Mouse (Mus musculus) limb, embryonic 14.5 days (tissue): ENCODE measurements around the gene Olfr800. TPM values are rescaled to one million over a fixed set of nuclear protein-coding genes. Genes with fewer than 3 reads are reported as not detected.

Experiments used
- ATAC-seq: fragments of 200-750 bp; cut with Nextera tagmentation; 2 replicates; pipeline ENCODE4 v1.8.0; 2017; ENCODE audit warnings: low read depth, moderate number of reproducible peaks, moderate TSS enrichment; ENCODE audit not compliant: low FRiP score
- DNase-seq: peaks from one replicate; pipeline ENCODE4 v3.0.0-alpha.2; 2015; ENCODE audit warnings: low spot score
- H3K27ac ChIP-seq: fragments of 300-500 bp; sonication (generic); replicated peaks from 2 replicates; pipeline ENCODE4 v1.5.1; 2014; ENCODE audit warnings: low read depth, mild to moderate bottlenecking, low read length, moderate library complexity, mixed read lengths
- H3K27me3 ChIP-seq: fragments of 300-500 bp; sonication (generic); 2 replicates; pipeline ENCODE4 v1.6.1; 2014; ENCODE audit warnings: low read length, mixed read lengths; ENCODE audit not compliant: control insufficient read depth, insufficient read depth
- H3K36me3 ChIP-seq: fragments of 300-500 bp; sonication (generic); 2 replicates; pipeline ENCODE4 v1.6.1; 2014; ENCODE audit warnings: mild to moderate bottlenecking, low read length, moderate library complexity, mixed read lengths; ENCODE audit not compliant: control insufficient read depth, insufficient read depth
- H3K4me1 ChIP-seq: fragments of 300-500 bp; sonication (generic); 2 replicates; pipeline ENCODE4 v1.6.1; 2014; ENCODE audit warnings: antibody characterized with exemption, low read length, mixed read lengths; ENCODE audit not compliant: control insufficient read depth, insufficient read depth
- H3K4me2 ChIP-seq: fragments of 300-500 bp; sonication (generic); replicated peaks from 2 replicates; pipeline ENCODE4 v1.6.1; 2014; ENCODE audit warnings: low read depth, mild to moderate bottlenecking, low read length, moderate library complexity; ENCODE audit not compliant: severe bottlenecking
- H3K4me3 ChIP-seq: fragments of 300-500 bp; sonication (generic); replicated peaks from 2 replicates; pipeline ENCODE4 v1.5.1; 2014; ENCODE audit warnings: low read length
- H3K9ac ChIP-seq: fragments of 300-500 bp; sonication (generic); 2 replicates; pipeline ENCODE4 v1.6.1; 2014; ENCODE audit warnings: mild to moderate bottlenecking, low read depth, low read length, moderate library complexity; ENCODE audit not compliant: severe bottlenecking
- H3K9me3 ChIP-seq: fragments of 300-500 bp; sonication (generic); 2 replicates; pipeline ENCODE4 v1.6.1; 2016; ENCODE audit warnings: low read length; ENCODE audit not compliant: control insufficient read depth
- POLR2A ChIP-seq: fragments of 200-500 bp; IDR thresholded peaks from 2 replicates; pipeline ENCODE4 v1.8.0; 2012; ENCODE audit warnings: inconsistent platforms, mild to moderate bottlenecking, moderate library complexity, borderline replicate concordance; ENCODE audit not compliant: insufficient read depth, insufficient read length; ENCODE audit errors: extremely low read depth
- WGBS: fragments of 180-500 bp; shearing (Covaris S2); extraction: QIAGEN DNeasy Blood & Tissue Kit; methylation state at CpG from one replicate; pipeline ENCODE4 v1.1.7; 2014; 5-methylcytosine and 5-hydroxymethylcytosine counted together
- polyA plus RNA-seq, 2 experiments: library from polyadenylated mRNA; depleted of rRNA in 1 of 2; stranded (reverse) in 1 of 2; unstranded in 1 of 2; fragments of >200 nt; fragmentation: Nextera tagmentation in 1 of 2; extraction: Ambion mirVana in 1 of 2; gene quantifications; 2 replicates each; pipeline versions ENCODE4 v1.2.1 to v1.2.3; 2012 to 2014

Gene Olfr800
- polyA plus RNA-seq (2012; rRNA removed) (not detected in 2 replicates), polyA plus RNA-seq (2014; fragmentation: Nextera tagmentation; extraction: Ambion mirVana) (not detected in 2 replicates)

DNA sequence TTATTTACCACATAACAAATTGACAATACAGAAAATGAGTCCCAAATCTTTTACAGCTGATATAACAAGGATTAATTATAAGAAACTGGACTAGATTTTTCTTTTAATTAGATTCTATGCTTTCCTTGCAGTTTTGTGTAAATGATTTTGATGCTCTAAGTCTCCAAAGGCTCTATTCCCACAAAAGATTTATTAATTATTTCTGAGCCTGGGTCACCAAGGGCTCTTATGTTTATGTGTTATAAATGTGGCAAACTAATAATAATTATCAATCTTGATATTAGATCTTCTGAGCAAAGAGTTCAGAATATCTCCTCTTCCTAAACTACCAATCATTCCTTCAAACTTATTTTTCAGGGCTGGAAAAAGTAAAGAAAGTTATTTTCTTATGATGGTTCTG lies at the start of gene Olfr800:
Gene Olfr800, plus strand, starts transcription at position 301 of the 400 bp plus-strand sequence.
- no peak for TF ChIP-seq POLR2A
- no peak within 1 kb of the TSS for H3K9ac ChIP-seq
- no peak for ATAC-seq

DNA sequence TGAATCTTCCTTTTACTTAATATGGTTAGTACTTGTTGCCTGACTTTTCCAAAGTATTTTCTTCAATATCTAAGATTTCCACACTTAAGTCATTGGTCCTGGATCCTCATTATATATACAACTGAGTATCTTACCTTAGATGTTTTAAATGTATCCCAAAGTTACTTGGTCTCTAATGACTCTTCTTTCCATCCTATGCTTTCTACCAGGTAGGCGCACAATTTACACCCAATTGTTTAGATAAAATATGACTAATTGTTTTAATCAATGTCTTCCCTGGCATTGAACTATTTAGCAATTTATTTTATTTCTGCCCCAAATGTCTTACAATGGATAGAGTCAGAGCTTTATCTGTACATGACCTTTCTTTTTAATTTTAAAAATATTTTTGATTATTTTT lies 45.0 kb upstream of the Olfr800 start, which contains the start of gene Olfr796:
Gene Olfr796, minus strand, starts transcription at position 101 of the 400 bp plus-strand sequence.
- 88% methylated on average over 1 of the region's 1 CpGs for WGBS
- H3K27ac ChIP-seq: no peak within 1 kb of the TSS
- no peak for TF ChIP-seq POLR2A
- H3K4me2 ChIP-seq: no peak within 1 kb of the TSS
- no peaks in the 10 kb centered on the region for H3K9me3 ChIP-seq
- H3K9ac ChIP-seq: no peak within 1 kb of the TSS
- DNase-seq: no peak
- no peaks in the 10 kb centered on the region for H3K4me1 ChIP-seq
- no peaks in the 10 kb centered on the region for H3K36me3 ChIP-seq
- no peak within 1 kb of the TSS for H3K4me3 ChIP-seq
- no peak for ATAC-seq
- H3K27me3 ChIP-seq: no peaks in the 10 kb centered on the region

More for the DNA sequence above, at the start of gene Olfr800:
- no peak within 1 kb of the TSS for H3K27ac ChIP-seq
- no peaks in the 10 kb centered on the region for H3K4me1 ChIP-seq
- H3K4me2 ChIP-seq: no peak within 1 kb of the TSS
- no peaks in the 10 kb centered on the region for H3K27me3 ChIP-seq
- no peaks in the 10 kb centered on the region for H3K36me3 ChIP-seq
- no peak for DNase-seq
- no peak within 1 kb of the TSS for H3K4me3 ChIP-seq
- no peaks in the 10 kb centered on the region for H3K9me3 ChIP-seq

DNA sequence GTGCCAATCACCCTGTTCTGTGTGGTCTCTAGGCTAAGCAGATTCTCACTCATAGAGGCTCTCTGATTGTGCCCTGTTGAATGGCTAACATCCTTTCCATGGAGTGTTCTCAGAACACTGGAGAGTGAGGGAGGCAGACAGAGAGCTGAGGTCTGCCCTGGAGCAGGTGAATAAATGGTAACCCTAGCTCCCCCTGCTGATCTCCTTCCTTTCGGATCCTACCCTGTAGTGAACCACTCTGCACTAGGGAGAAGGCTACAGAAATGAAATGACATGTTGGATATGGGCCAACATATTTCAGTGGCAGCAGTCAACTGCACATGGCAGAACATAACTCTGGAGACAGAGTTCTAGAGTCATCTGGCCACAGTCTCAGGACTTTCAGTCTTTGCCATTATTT lies 35.8 kb upstream of the Olfr800 start:
- Histone ChIP-seq H3K36me3 (no peaks in the 10 kb centered on the region), H3K9me3 (no peaks in the 10 kb centered on the region), H3K27ac (no peak overlapping the region), H3K4me3 (no peak overlapping the region), H3K27me3 (no peaks in the 10 kb centered on the region), H3K4me1 (no peaks in the 10 kb centered on the region), H3K9ac (no peak overlapping the region), H3K4me2 (no peak overlapping the region)
- ATAC-seq (no peak), DNase-seq (no peak)
- no peak for TF ChIP-seq POLR2A
- 19% methylated on average over 1 of the region's 1 CpGs for WGBS

DNA sequence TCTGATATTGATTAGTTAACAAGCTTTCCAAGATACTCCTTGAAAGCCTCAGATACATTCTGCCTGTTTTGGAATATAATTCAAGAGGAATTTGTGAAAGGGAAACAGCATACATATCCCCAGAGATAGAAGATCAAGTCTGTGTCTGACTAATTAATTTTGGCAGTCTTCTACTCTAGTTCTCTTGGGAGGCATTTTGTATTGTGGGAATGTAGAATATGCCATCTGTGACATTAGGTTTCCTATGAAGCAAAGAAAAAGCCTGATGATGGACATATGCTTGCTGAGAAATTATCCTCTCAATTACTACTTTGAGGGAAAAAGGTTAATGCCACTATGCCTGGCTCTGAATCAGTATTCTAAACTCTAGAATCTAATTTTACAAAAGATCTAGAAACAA lies 34.2 kb upstream of the Olfr800 start:
- Histone ChIP-seq H3K27ac (no peak overlapping the region), H3K9me3 (no peaks in the 10 kb centered on the region), H3K4me3 (no peak overlapping the region), H3K9ac (no peak overlapping the region), H3K4me1 (no peaks in the 10 kb centered on the region), H3K4me2 (no peak overlapping the region), H3K36me3 (no peaks in the 10 kb centered on the region), H3K27me3 (no peaks in the 10 kb centered on the region)
- no peak for DNase-seq
- TF ChIP-seq POLR2A: no peak
- no peak for ATAC-seq

DNA sequence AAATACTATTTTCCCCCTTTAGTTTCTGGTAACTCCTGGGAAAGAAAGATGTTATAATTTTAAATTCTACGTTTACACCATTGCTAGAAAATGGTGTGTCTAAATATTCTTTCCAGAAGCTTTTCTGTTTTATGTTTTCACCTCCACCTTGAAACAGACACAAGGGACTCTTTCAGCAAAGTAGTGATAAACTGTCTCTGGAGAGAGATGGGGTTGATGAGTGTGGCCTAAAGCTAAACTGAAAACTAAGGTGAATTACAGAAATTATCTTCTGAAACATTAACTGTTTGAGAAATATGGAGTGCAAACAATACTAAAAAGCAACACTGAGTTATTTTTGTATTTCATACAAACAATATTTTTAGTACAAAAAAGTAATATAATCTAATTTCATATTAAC lies 29.7 kb upstream of the Olfr800 start, which contains the start of gene Olfr798:
Gene Olfr798, minus strand, starts transcription at position 101 of the 400 bp plus-strand sequence.
- no peaks in the 10 kb centered on the region for H3K36me3 ChIP-seq
- no peak within 1 kb of the TSS for H3K9ac ChIP-seq
- no peak within 1 kb of the TSS for H3K4me2 ChIP-seq
- H3K4me1 ChIP-seq: no peaks in the 10 kb centered on the region
- DNase-seq (no peak), ATAC-seq (no peak)
- TF ChIP-seq POLR2A: no peak
- WGBS: 73% methylated on average over 1 of the region's 1 CpGs
- no peaks in the 10 kb centered on the region for H3K9me3 ChIP-seq
- no peak within 1 kb of the TSS for H3K27ac ChIP-seq
- H3K4me3 ChIP-seq: no peak within 1 kb of the TSS
- H3K27me3 ChIP-seq: no peaks in the 10 kb centered on the region

DNA sequence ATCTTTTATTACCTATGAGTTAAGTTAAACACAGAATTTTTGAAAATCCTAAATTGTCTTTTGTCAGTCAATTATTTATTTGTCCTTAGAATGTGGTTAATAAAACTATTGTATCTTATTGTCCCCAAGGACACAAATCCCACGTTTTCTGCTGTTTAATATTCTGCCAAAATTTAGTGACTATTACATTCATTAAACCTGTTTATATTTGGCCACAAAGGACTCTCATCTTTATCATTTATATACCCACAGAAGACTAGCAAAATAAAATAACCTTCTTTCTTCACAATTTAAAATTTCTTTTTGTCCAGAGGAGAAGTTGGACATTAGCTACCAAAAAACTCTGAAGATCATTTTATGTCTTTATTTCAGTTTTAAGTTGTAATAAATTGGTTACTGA lies 20.3 kb upstream of the Olfr800 start, which contains the start of gene Olfr799:
Gene Olfr799, plus strand, starts transcription at position 301 of the 400 bp plus-strand sequence.
- Histone ChIP-seq H3K27me3 (no peaks in the 10 kb centered on the region), H3K4me2 (no peak within 1 kb of the TSS), H3K36me3 (no peaks in the 10 kb centered on the region), H3K27ac (no peak within 1 kb of the TSS), H3K4me3 (no peak within 1 kb of the TSS), H3K9ac (no peak within 1 kb of the TSS), H3K4me1 (no peaks in the 10 kb centered on the region), H3K9me3 (no peaks in the 10 kb centered on the region)
- no peak for ATAC-seq
- TF ChIP-seq POLR2A: no peak
- no peak for DNase-seq
- 33% methylated on average over 1 of the region's 1 CpGs for WGBS
